Mouse (Mus musculus) spleen, postnatal 4 days (tissue): ENCODE results near the gene Grik5.

ENCODE experiments used
- DNase-seq, 2 experiments: peaks; one replicate each; pipeline ENCODE4 v3.0.0; 2022; ENCODE audit warnings: low spot score in 2 of 2

The Grik5 gene

GRCm38 (mm10) chr7:25031528-25031927 is 40.6 kb downstream of the Grik5 start:
- DNase-seq, result no peak

GRCm38 (mm10) chr7:25030032-25030753 is 42.0 kb downstream of the Grik5 start:
- peak; percentile 71 to 91 for DNase-seq

GRCm38 (mm10) chr7:25026452-25026851 is 45.7 kb downstream of the Grik5 start:
- DNase-seq, result no peak

- DNase-seq, result no peak
Measured at GRCm38 (mm10) chr7:25025855-25026439, 46.2 kb downstream of the Grik5 start.

- DNase-seq, result no peak
Measured at GRCm38 (mm10) chr7:25011592-25011991, 60.6 kb downstream of the Grik5 start.

- peak; percentile 36 to 74 for DNase-seq
Measured at GRCm38 (mm10) chr7:25010090-25010913, 61.8 kb downstream of the Grik5 start.

GRCm38 (mm10) chr7:25009099-25009700 is 62.9 kb downstream of the Grik5 start:
- DNase-seq, result no peak

- peak; percentile 54 to 84 for DNase-seq
Measured at GRCm38 (mm10) chr7:25008635-25009034, 63.5 kb downstream of the Grik5 start.

GRCm38 (mm10) chr7:25007609-25008374 is 64.4 kb downstream of the Grik5 start:
- no peak for DNase-seq

- DNase-seq, result peak in 1 of 2 experiments; percentile 49
Measured at GRCm38 (mm10) chr7:25006586-25007364, 65.4 kb downstream of the Grik5 start.

GRCm38 (mm10) chr7:25006171-25006570 is 66.0 kb downstream of the Grik5 start:
- DNase-seq, result no peak

GRCm38 (mm10) chr7:25005421-25006065 is 66.6 kb downstream of the Grik5 start, which contains the start of gene Atp1a3:
Gene Atp1a3, minus strand, starts transcription at chr7:25005958.
- DNase-seq, result peak in 1 of 2 experiments; percentile 37

GRCm38 (mm10) chr7:25004806-25005205 is 67.3 kb downstream of the Grik5 start:
- no peak for DNase-seq

GRCm38 (mm10) chr7:25003820-25004388 is 68.2 kb downstream of the Grik5 start:
- no peak for DNase-seq

GRCm38 (mm10) chr7:25003291-25003690 is 68.9 kb downstream of the Grik5 start:
- DNase-seq, result no peak

GRCm38 (mm10) chr7:25000711-25001110 is 71.4 kb downstream of the Grik5 start:
- DNase-seq, result no peak

- no peak for DNase-seq
Measured at GRCm38 (mm10) chr7:25000211-25000610, 71.9 kb downstream of the Grik5 start.

GRCm38 (mm10) chr7:24993081-24993480 is 79.1 kb downstream of the Grik5 start:
- no peak for DNase-seq

- no peak for DNase-seq
Measured at GRCm38 (mm10) chr7:24990478-24990877, 81.7 kb downstream of the Grik5 start.

GRCm38 (mm10) chr7:24987941-24988340 is 84.2 kb downstream of the Grik5 start:
- DNase-seq, result no peak
